Mouse (Mus musculus): ENCODE measurements around the gene Dok7.

The Dok7 gene

GRCm38 (mm10) chr5:35057582-35057981 is 1.0 kb downstream of the Dok7 start:
- DNase-seq (ENCODE audit: low spot score): no peak

- no peak for DNase-seq (ENCODE audit: low spot score)
Measured at GRCm38 (mm10) chr5:35058216-35058615, 1.6 kb downstream of the Dok7 start.

DNA sequence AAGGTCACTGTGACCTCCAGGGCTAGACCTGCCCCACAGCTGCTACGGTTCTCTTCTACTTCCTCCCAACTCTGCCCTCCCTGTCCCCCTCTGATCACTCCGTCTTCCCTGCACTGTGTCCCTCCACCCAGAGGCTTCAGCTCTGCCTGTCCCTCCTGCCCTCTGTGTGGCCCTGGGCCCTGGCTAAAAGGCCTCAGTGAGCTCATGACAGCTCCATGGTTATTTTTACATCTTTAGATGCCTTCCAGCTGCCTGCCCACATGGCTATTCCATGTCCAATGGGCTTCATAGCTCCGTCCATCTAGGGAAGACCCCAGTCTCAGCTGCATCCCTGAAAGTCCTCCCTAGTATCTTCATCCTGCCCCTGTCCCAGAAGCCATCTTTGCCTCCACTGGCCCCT is 3.5 kb downstream of the Dok7 start:
- no peak for DNase-seq (ENCODE audit: low spot score)

- no peak for DNase-seq (ENCODE audit: low spot score)
Measured at GRCm38 (mm10) chr5:35069841-35070240, 13.3 kb downstream of the Dok7 start.

DNA sequence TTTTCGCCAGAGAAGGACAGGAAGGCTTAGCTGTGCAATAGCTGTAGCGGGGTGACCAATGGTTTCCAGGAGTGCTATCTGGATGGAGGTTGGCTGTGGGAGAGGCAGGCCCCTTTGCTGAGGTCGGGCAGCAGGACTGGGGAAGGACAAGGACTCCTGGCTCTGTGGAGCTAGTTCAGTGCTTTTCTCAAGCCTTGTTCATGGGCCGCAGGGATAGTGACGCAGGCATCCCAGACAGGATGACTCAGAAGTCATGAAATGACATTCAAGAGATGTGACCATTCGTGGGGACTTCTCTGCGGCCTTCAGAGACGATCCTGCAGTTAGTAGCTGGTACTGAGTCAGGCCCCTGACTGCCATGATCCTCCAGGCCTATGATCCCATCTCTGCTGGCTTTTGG is 13.7 kb downstream of the Dok7 start:
- no peak for DNase-seq (ENCODE audit: low spot score)

DNA sequence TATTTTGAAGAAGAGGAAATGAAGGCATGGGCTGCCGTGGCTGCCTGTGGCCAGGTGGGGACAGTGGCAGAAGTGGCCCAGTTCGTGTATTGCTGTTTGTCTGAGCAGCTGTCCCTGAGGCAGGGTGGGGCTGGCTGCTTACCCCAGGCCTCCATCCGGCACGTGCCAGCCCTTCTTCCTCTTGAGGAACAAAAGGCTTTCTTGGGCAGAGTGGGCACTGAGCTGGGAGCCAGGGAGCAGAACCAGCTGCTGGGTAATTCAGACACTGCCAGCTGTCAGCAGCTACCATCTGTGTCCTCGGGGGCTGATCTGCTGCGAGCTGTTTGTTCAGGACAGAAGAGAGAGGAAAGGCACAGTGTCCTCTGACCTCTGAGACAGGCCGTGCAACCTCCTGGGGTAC is 14.4 kb downstream of the Dok7 start:
- DNase-seq (ENCODE audit: low spot score): no peak

- DNase-seq (ENCODE audit: low spot score): no peak
Measured at GRCm38 (mm10) chr5:35071855-35072254, 15.3 kb downstream of the Dok7 start.

- no peak for DNase-seq (ENCODE audit: low spot score)
Measured at GRCm38 (mm10) chr5:35073235-35073634, 16.7 kb downstream of the Dok7 start.

GRCm38 (mm10) chr5:35073992-35074391 is 17.4 kb downstream of the Dok7 start:
- DNase-seq (ENCODE audit: low spot score): peak; percentile 34

DNA sequence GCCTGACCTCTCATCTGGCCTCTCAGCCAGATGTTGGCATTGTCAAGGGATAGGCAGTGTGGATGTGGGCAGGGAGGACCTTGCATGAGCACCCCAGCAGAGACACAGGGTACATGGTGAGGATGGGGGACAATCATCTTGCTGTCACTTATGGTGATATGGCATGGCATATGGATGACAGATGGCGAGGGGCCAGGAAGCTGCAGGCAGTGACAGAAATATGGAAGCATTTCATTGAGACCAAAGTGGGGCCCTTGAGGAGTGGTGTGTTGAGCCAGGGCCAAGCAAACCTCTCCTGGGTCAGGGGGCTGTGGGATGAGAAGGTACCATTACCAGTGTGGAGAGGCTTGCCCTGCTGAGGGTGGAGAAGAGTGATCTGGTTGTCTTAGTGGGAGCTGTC is 19.8 kb downstream of the Dok7 start:
- no peak for DNase-seq (ENCODE audit: low spot score)

DNA sequence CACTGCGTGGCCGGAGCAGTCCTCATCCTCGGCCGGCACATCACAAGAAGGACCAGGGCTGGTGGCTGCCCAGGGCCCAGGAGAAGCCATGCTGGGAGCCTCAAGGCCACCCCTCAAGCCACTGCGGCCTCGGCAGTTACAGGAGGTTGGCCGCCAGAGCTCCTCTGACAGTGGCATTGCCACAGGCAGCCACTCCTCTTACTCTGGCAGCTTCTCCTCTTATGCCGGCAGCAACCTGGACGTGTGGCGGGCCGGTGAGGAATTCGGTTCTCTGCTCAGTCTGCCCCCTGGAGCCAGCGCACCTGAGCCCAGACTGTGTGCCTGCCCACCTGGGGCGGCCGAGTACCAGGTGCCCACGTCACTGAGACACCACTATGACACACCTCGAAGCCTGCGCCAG is 22.5 kb downstream of the Dok7 start:
- no peak for DNase-seq (ENCODE audit: low spot score)

DNA sequence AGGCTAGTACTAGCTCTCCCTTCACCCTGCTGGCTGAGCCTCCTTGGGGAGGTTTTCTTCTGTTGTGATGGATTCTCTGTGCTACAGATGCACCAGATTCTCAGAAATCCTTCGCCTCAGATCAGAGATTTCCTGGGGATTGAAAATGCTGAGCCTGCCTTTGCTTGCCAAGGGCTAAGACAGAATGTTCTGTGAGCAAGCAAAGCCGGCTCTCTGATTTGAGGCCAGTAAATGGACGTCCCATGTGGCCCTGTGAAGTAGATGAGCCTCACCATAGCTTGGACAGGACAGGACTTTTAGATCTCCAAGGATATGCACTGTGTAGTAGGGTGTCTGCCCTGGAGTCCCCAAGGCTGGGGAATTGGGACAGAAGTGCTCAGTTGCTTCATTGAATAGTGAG is 28.3 kb downstream of the Dok7 start:
- DNase-seq (ENCODE audit: low spot score): no peak

DNA sequence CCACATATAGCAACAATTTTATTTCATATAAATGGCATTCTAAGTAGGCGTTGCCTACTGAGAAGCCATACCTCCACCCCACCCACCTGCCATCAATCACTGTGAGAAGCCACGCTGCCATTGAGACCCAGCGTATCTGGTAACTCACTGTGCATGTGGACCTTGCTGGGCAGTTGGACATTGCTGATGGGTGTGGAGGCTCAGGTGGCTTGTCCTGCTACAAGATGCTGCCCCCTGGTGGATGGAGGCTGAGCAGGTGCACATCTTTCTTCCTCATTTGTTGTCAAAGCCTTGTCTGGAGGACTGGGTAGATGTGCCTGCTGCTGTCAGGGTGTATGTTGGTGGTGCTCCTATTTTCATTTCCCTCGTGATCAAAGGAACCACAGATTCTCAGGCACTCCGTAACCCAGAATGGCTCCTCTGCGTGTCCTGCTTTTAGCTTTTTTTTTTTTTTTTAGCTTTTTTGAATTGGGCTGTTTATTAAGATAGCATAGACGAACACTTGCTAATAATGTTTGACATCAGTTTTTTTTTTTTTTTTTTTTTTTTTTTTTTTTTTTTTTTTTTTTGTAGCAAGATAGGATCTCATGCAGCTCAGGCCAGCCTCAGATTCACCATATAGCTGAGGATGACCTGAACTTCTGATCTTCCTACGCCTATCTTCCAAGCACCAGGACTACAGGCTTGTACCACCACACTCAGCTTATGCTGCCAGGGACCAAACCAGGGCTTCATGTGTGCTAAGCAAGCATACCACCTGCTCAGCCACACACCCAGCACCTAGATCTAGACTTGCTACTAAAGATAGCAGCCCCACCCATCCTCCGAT is 32.4 kb downstream of the Dok7 start:
- peak; percentile 68 for DNase-seq (ENCODE audit: low spot score)

GRCm38 (mm10) chr5:35089614-35089963 is 33.0 kb downstream of the Dok7 start:
- DNase-seq (ENCODE audit: low spot score): no peak

DNA sequence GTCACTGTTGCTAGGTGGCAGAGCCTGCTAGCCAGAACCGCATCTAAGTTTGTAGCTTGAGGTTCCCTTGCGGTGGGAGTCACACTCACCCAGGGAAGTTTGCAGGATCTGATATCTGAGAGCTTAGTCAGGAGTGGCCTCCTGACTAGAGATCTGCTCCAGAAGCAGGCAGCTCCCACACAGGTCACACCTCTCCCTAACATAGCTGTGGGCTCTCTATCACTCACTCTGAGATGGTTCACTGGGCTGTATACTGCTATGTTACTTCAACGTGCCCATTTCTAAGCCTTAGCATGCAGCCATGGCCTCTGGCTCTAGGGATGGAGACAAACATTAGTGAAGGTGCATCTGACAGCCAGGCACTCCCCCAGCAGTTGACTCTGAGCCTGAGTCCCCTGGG is 35.1 kb downstream of the Dok7 start:
- DNase-seq (ENCODE audit: low spot score): no peak

GRCm38 (mm10) chr5:35103086-35103485 is 46.5 kb downstream of the Dok7 start:
- no peak for DNase-seq (ENCODE audit: low spot score)

DNA sequence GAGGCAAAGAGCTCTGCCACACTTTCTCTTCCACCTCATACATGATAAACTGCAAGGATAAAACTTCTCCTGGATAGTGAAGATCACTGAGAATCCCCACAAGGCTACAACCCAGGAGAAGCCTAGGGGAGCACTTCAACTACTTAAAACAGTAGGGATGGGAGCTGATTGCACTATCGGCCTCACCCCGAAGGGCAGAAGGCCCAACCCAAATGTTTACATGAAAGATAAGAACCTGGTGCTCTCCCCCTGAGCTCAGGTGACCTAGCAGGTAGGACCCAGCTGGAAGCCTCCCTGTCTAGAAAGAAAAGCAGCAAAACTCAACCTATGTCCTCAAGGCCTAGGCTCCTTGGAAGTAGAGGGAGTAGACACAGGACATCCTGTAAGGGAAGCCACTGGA is 47.0 kb downstream of the Dok7 start:
- DNase-seq (ENCODE audit: low spot score): no peak

- DNase-seq (ENCODE audit: low spot score): no peak
Measured at GRCm38 (mm10) chr5:35104183-35104959, 47.8 kb downstream of the Dok7 start.

- peak; percentile 90 for DNase-seq (ENCODE audit: low spot score)
Measured at GRCm38 (mm10) chr5:35104960-35105921, 48.7 kb downstream of the Dok7 start, which contains the start of gene Lrpap1. Gene Lrpap1, minus strand, starts transcription at chr5:35105766.

DNA sequence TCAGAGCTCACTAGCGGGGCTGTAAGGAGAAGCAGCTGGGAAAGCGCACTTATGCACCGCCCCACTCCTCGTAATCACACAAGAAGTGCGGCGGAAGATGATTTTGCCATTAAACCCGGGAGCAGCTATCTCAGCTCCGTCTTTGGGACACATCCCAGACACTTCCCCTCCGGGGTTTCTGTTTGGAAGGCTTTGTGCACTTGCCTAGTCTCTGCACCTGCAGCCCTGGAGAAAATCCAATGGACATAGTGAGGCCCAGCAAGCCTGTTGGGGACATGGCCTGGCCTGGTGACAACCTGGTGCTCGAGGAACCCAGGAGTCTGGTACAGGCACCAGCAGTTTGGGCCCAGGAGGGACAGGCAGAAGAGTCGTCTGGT is 49.3 kb downstream of the Dok7 start:
- no peak for DNase-seq (ENCODE audit: low spot score)

- DNase-seq (ENCODE audit: low spot score): no peak
Measured at GRCm38 (mm10) chr5:35112444-35112843, 55.9 kb downstream of the Dok7 start.

DNA sequence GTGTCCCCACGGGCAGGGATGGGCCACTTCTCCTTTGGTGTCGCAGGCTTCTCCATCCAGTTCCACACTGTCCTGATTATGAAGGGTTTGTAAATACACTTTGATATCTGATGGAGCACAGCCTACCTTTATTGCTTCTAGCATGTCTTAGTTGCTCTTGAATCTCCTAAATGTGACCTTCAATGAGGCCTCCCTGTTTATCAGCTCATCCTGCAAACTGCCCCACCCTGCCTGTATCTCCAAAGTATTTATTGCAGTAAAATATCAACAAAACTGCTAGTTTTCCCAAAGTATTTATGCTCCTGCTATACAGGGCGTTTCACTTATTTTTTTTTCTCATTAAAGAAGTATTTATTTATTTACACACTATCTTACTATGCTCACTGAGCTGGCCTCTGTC is 59.4 kb downstream of the Dok7 start:
- DNase-seq (ENCODE audit: low spot score): no peak
